Mouse (Mus musculus) cerebellum, adult 8-10 months (tissue): Measurements from ENCODE around the gene Epha6.

Source experiments
- DNase-seq: peaks from one replicate; pipeline ENCODE4 v3.0.0; 2022

Epha6 gene

DNA sequence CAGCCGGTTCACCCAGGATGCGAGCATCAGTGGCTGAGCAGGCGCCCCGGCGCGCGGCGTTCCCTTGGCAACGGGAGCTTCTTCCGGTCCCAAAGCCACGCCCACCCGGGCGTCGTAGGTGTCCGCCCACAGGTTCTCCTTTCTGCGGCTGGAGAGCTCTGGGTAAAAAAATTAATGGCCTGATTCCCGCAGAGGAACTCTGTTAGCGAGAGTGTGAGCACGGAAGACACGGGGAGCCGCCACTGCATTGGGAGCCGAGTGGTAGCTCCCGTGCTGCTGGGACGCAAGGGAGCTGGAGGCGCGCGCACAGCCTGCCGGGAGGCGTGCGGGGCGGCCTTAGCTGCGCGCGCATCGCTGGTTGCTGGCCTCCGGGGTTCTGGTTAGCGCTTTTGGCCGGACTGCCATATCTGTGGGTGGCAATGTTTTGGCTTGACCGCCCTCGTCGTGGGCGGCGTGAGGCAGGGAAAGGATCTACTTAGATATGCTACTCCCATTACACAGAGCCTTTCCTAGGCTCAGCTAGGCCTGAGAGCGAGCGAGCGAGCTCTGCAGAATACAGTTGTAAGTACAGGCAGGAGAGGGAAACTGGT, 966.1 kb downstream of the Epha6 start, which contains the start of gene Arl6:
Gene Arl6, minus strand, starts transcription at position 290 of the 590 bp plus-strand sequence.
- peak; percentile 94 for DNase-seq

- DNase-seq = no peak
Measured at GRCm38 (mm10) chr16:59634598-59634997, 970.7 kb downstream of the Epha6 start.

GRCm38 (mm10) chr16:59621554-59621953, 983.8 kb downstream of the Epha6 start:
- no peak for DNase-seq

DNA sequence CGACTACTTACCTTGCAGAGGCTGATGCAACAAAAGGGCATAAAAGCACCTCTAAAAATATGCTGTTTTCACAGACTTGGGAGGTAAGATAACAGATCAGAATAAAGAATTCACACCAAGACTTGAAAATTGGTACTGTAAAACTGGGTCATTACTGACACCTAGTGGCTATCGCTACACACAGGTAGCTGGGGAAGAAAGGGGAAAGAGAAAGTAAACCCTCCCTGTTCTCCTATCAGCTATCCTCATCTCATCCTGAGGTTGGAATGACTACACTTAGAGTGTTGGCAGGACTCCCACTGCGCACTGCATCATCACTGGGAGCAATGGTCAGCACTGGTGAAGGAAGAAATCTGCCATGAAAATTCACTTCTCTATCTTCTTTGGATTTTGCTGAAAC, 988.2 kb downstream of the Epha6 start:
- DNase-seq = peak; percentile 31

GRCm38 (mm10) chr16:59615675-59616074, 989.7 kb downstream of the Epha6 start:
- no peak for DNase-seq

GRCm38 (mm10) chr16:59610750-59611149, 994.6 kb downstream of the Epha6 start:
- no peak for DNase-seq

DNA sequence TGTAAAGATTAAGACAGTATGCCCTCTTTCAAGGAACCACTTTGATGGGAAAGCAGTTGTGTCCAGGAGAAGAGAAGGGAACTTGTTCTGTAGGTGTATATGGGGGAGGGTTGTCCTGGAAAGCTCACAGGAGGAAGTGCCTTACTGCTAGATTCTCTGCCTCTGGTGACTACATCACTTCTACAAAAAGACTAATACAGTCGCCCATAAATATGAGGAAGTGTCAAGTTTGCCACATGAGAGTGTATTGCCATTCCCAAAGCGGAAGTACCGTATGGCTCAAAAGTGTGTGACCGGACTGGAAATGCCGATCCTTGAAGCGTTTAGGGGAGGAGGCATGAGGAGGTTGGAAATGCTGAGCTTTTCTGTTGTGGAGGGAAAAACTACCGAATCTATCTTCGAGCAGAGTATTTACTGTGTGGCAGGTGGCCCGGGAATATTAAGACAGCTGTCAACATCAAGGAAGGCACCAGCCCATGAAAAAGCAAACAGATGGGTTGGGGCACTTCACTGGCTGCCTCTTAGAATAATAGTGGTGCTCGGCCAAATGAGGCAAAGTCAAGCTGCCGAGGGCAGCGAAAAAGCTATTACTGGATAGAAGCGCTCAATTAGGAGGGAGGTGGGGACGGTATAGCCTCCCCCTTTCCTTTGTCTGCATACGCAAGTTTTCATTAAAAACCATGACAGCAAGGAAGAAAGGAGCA, 1001.1 kb downstream of the Epha6 start:
- no peak for DNase-seq
